Comparison of ENCODE assay signal across 9 mouse cellular contexts in genomic region chr12:81028291-81028920, GRCm38 (mm10). TPM values are rescaled to one million over a fixed set of nuclear protein-coding genes. Genes with fewer than 3 reads are reported as not detected.
A peak's percentile ranks its signal among the peaks of the same experiment; 100 is the strongest.
DNase-seq lines count a peak whose midpoint lies in the region; ATAC-seq and TF ChIP-seq lines count a peak whose summit lies in the region.
"Had no signal": no experiment of that assay in that cellular context is flagged by ENCODE, and none has a peak within 500 bp of the region (broad histone marks: within the 10 kb centered on the region; RNA-seq: fewer than 3 reads in every experiment).

No protein-coding gene starts in this region.

- 33% methylated on average over 16 of the region's 16 CpGs for WGBS in liver, adult 2 months
- WGBS in hindbrain, embryonic 13.5 days, result 41% methylated on average over 16 of the region's 16 CpGs
- WGBS in liver, embryonic 15.5 days (ENCODE audit: insufficient replicate concordance), result 25% methylated on average over 16 of the region's 16 CpGs
- WGBS in stomach, embryonic 16.5 days, result 26% methylated on average over 16 of the region's 16 CpGs

- no peak for TF ChIP-seq POLR2A in liver, adult 2 months (IDR thresholded peaks at IDR 0.05; ENCODE audit: extremely low read depth, insufficient read depth, low read length)

- TF ChIP-seq CTCF in liver, adult 2 months (IDR thresholded peaks at IDR 0.05; ENCODE audit: low read depth, low read length), result no peak

- peaks cover 16% of the 10 kb centered on the region for H3K4me1 ChIP-seq in liver, adult 2 months (ENCODE audit: control insufficient read depth, insufficient read depth, low read length)
- peaks cover 41% of the 10 kb centered on the region for H3K4me1 ChIP-seq in hindbrain, embryonic 13.5 days (replicated peaks)
- peaks cover 3% of the 10 kb centered on the region; the same call in 1 of the 2 replicates for H3K4me1 ChIP-seq in liver, embryonic 15.5 days (replicated peaks)
- peaks cover 11% of the 10 kb centered on the region; the same call in 1 of the 2 replicates for H3K4me1 ChIP-seq in stomach, embryonic 16.5 days (ENCODE audit: control insufficient read depth, insufficient read depth, low read length)

- no peak for DNase-seq in liver, adult 2 months (ENCODE audit: extremely low read depth, low read depth, low spot score)
- DNase-seq in liver, result no peak
- DNase-seq in thymus, postnatal 14 days, result no peak
- no peak for DNase-seq in gastrocnemius, postnatal 36 days

- no peaks in the 10 kb centered on the region for H3K27me3 ChIP-seq in liver, adult 2 months (ENCODE audit: control insufficient read depth, insufficient read depth, low read length)
- peaks cover 22% of the 10 kb centered on the region; the same call in 1 of the 2 replicates for H3K27me3 ChIP-seq in hindbrain, embryonic 13.5 days
- peaks cover 45% of the 10 kb centered on the region for H3K27me3 ChIP-seq in liver, embryonic 15.5 days
- H3K27me3 ChIP-seq in stomach, embryonic 16.5 days (ENCODE audit: control insufficient read depth, insufficient read depth, low read length), result peaks cover 12% of the 10 kb centered on the region

- H3K4me3 ChIP-seq in liver, adult 2 months (ENCODE audit: insufficient read depth, low read depth, low read length), result peak overlapping the region; percentile 68
- peak overlapping the region; percentile 77 for H3K4me3 ChIP-seq in hindbrain, embryonic 13.5 days
- H3K4me3 ChIP-seq in liver, embryonic 15.5 days (replicated peaks), result peak overlapping the region; percentile 56
- H3K4me3 ChIP-seq in stomach, embryonic 16.5 days (replicated peaks; ENCODE audit: low read length), result no peak overlapping the region

- H3K9ac ChIP-seq in liver, adult 2 months (ENCODE audit: low read depth, low read length), result peak overlapping the region; percentile 39
- peak overlapping the region; percentile 82; the same call in 1 of the 2 replicates for H3K9ac ChIP-seq in hindbrain, embryonic 13.5 days
- H3K9ac ChIP-seq in liver, embryonic 15.5 days, result no peak overlapping the region
- H3K9ac ChIP-seq in stomach, embryonic 16.5 days (ENCODE audit: low read length), result no peak overlapping the region

- H3K36me3 ChIP-seq in liver, adult 2 months (ENCODE audit: control insufficient read depth, insufficient read depth, low read length), result no peaks in the 10 kb centered on the region
- no peaks in the 10 kb centered on the region for H3K36me3 ChIP-seq in hindbrain, embryonic 13.5 days
- no peaks in the 10 kb centered on the region for H3K36me3 ChIP-seq in liver, embryonic 15.5 days (replicated peaks)
- no peaks in the 10 kb centered on the region for H3K36me3 ChIP-seq in stomach, embryonic 16.5 days (ENCODE audit: control insufficient read depth, insufficient read depth, low read length)

- H3K79me2 ChIP-seq in liver, adult 2 months (ENCODE audit: control insufficient read depth, insufficient read depth, low read length), result peaks cover 10% of the 10 kb centered on the region; the same call in 1 of the 2 replicates

- no peak for ATAC-seq in hindbrain, embryonic 13.5 days (ENCODE audit: low FRiP score)
- ATAC-seq in liver, embryonic 15.5 days (ENCODE audit: insufficient read depth), result no peak
- no peak for ATAC-seq in stomach, embryonic 16.5 days (ENCODE audit: insufficient read depth, low FRiP score)
- ATAC-seq in erythroblast, adult 5-6 weeks (replicated peaks; ENCODE audit: low FRiP score, poor library complexity, severe bottlenecking), result no peak

- peak overlapping the region; percentile 89 for H3K4me2 ChIP-seq in hindbrain, embryonic 13.5 days
- peak overlapping the region; percentile 53 for H3K4me2 ChIP-seq in liver, embryonic 15.5 days
- peak overlapping the region; percentile 3; the same call in 1 of the 2 replicates for H3K4me2 ChIP-seq in stomach, embryonic 16.5 days (ENCODE audit: low read depth, low read length)

- H3K9me3 ChIP-seq in hindbrain, embryonic 13.5 days, result no peaks in the 10 kb centered on the region
- no peaks in the 10 kb centered on the region for H3K9me3 ChIP-seq in liver, embryonic 15.5 days (replicated peaks)
- no peaks in the 10 kb centered on the region for H3K9me3 ChIP-seq in stomach, embryonic 16.5 days (replicated peaks; ENCODE audit: control insufficient read depth, low read length)

- peak overlapping the region; percentile 76; the same call in 1 of the 2 replicates for H3K27ac ChIP-seq in liver, adult 2 months (replicated peaks; ENCODE audit: insufficient read depth, low read depth, low read length)
- no peak overlapping the region; the same call in 1 of the 2 replicates for H3K27ac ChIP-seq in hindbrain, embryonic 13.5 days
- H3K27ac ChIP-seq in liver, embryonic 15.5 days (replicated peaks), result no peak overlapping the region
- no peak overlapping the region for H3K27ac ChIP-seq in stomach, embryonic 16.5 days (ENCODE audit: low read length)

- intact Hi-C loops in gastrocnemius, postnatal 36 days (cut with DNase I), result no loop called here

RNA-seq across cellular contexts. Expression of gene Smoc1, which starts 1.8 kb away (rescaled TPM):
- total RNA-seq in liver, adult 2 months (2014; rRNA removed), result 28.3 and 36.6 TPM in 2 replicates
- polyA plus RNA-seq in liver, adult 2 months (2012; rRNA removed), result 50.7 and 65.7 TPM in 2 replicates
- 20.5 and 21.4 TPM in 2 replicates for polyA plus RNA-seq in hindbrain, embryonic 13.5 days (2015; fragmentation: Nextera tagmentation; extraction: Ambion mirVana)
- 9.5 and 11.2 TPM in 2 replicates for polyA plus RNA-seq in liver, embryonic 15.5 days (2015; fragmentation: Nextera tagmentation; extraction: Ambion mirVana)
- 6.9 and 7.9 TPM in 2 replicates for polyA plus RNA-seq in stomach, embryonic 16.5 days (2015; fragmentation: Nextera tagmentation; extraction: Ambion mirVana)
- 1 to 10 TPM in 1 of 2 experiments, under 1 TPM in 1; 0.76 to 1.1 TPM for total RNA-seq in gastrocnemius, postnatal 36 days (2021)
- 1.0 TPM in 1 of 2 replicates, not detected in the other for total RNA-seq in erythroblast, adult 5-6 weeks (2015; ENCODE audit: low replicate concordance)
- not detected in 2 replicates for total RNA-seq in erythroblast, adult 5-6 weeks (2017; ENCODE audit: low replicate concordance)

RNA-seq across cellular contexts. Expression of gene Slc10a1, which starts 59.9 kb away (rescaled TPM):
- total RNA-seq in liver, adult 2 months (2014; rRNA removed), result 389 and 508 TPM in 2 replicates
- 1,193 and 1,387 TPM in 2 replicates for polyA plus RNA-seq in liver, adult 2 months (2012; rRNA removed)
- 0.21 and 0.76 TPM in 2 replicates for polyA plus RNA-seq in hindbrain, embryonic 13.5 days (2015; fragmentation: Nextera tagmentation; extraction: Ambion mirVana)
- 12.9 and 21.9 TPM in 2 replicates for polyA plus RNA-seq in liver, embryonic 15.5 days (2015; fragmentation: Nextera tagmentation; extraction: Ambion mirVana)
- 0.84 and 1.3 TPM in 2 replicates for polyA plus RNA-seq in stomach, embryonic 16.5 days (2015; fragmentation: Nextera tagmentation; extraction: Ambion mirVana)
- total RNA-seq in gastrocnemius, postnatal 36 days (2021), result not detected
- total RNA-seq in erythroblast, adult 5-6 weeks (2015; ENCODE audit: low replicate concordance), result not detected in 2 replicates
- total RNA-seq in erythroblast, adult 5-6 weeks (2017; ENCODE audit: low replicate concordance), result not detected in 2 replicates
- polyA plus RNA-seq: erythroblast, embryonic 14.5 days had no signal

Comparison
In these comparisons a context has a peak if more than half of its experiments do, and no peak if none do; other contexts are left out.
1. H3K9ac ChIP-seq: peak in liver, adult 2 months (single experiment) and hindbrain, embryonic 13.5 days (single experiment); none in liver, embryonic 15.5 days (single experiment) and stomach, embryonic 16.5 days (single experiment).
2. RNA of gene Slc10a1, which starts 59.9 kb away (polyA plus RNA-seq): 1,193 to 1,387 TPM in liver, adult 2 months; 12.9 to 21.9 TPM in liver, embryonic 15.5 days, 0.84 to 1.3 TPM in stomach, embryonic 16.5 days and 0.21 to 0.76 TPM in hindbrain, embryonic 13.5 days; every median in the first group is over 10 times any median in the second.
3. H3K4me2 ChIP-seq: peak in every context shown above with its lines; median percentile 89 in hindbrain, embryonic 13.5 days; 53 in liver, embryonic 15.5 days; 3 in stomach, embryonic 16.5 days.